Mouse (Mus musculus): ENCODE results near the gene Cdk6.
"Not testable (repeated sequence)": the region's sequence is repeated elsewhere in the genome, so short reads cannot be mapped to it uniquely, and the experiment has no call there.

Cdk6 gene

DNA sequence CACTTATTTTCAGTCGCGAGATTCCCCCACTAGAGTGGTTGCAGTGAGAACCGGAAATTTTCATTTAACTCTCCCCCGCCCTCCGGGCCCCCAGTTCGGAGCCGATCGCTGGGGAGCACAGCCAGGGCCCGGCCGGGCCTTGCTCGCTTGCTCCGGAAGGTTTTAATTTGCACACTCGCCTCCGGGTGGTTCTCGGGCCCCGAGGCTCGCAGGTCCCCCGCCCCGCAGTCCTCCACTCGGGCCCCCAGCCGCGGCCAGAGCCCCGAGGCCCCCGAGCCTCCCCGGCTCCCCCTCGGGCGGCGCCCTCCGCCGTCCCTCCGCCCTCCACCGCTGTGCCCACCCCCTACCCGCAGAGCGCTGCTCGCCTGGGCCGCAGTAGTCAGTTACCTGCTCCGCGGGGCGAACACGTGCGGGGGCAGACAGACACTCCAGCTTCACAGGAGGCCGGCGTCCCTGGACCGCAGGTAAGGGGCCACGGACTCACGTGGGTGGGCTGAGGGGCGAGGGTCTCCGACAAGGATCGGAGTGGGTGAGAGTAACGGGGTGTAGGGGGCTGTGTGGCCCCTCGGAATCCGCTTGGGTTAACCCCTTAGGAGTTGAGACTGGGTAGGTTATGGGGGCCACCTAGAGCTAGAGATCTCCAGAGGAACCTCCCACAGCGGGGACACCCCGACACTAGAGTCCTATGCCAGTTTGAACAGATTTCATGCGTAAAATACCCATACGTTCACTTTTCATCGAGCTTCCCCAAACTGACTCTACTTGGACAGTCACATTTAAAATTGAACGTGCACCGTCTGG lies at the start of gene Cdk6:
Gene Cdk6 (plus strand): TSS at position 375 of the 801 bp plus-strand sequence.
- DNase-seq (ENCODE audit: low read depth): peak; percentile 67

GRCm38 (mm10) chr5:3293666-3294065 lies 47.6 kb upstream of the Cdk6 start:
- DNase-seq (ENCODE audit: low read depth): no peak

DNA sequence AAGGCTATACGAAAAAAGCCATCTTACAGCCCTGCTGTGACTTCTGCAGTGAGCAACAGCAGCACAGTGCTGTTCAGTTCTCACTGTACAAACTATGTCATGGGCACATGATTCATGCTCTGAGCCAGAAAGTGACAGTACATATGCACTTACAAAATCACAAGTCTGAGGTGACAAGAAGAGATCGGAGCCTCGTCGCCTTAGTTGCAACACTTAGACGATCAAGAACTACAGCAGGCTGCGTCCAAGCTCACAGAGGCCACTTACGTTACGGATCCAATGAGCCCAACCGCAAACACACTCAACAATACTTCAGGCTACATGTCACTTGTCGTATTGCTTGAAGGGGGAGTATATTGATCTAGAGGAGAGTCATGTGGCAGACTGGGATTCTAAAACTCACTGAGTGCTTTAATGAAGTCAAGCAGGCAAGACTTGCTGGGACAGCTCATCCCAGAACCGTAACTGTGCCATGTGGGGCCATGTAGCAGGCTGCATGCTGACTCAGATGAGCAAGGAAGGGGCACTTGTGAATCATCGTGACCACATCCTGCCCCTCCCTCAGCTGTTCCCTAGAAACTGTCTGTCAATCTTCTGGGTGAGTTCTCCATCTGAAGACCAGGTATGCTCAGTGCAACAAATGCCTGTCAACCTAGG lies 40.4 kb upstream of the Cdk6 start:
- peak; percentile 83 for DNase-seq (ENCODE audit: low read depth)

DNA sequence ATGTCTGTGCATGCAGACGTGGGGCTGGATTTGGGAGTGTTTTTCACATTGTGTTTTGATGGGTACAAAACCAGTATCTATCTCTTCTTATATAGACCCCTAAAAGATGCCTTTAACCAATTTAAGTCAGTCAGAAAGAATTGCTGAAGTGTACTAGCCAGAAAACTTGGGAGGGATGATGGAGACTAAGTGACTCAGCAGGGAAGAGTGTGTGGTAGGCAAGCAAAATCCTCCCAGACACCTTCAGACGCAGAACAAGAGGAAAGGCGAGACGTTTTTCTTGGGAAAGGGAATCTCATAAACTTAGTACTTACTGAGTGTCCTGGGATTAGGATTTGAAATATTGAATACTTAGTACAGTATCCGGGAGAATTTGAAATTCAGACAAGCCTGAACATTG lies 39.8 kb upstream of the Cdk6 start:
- no peak for DNase-seq (ENCODE audit: low read depth)

DNA sequence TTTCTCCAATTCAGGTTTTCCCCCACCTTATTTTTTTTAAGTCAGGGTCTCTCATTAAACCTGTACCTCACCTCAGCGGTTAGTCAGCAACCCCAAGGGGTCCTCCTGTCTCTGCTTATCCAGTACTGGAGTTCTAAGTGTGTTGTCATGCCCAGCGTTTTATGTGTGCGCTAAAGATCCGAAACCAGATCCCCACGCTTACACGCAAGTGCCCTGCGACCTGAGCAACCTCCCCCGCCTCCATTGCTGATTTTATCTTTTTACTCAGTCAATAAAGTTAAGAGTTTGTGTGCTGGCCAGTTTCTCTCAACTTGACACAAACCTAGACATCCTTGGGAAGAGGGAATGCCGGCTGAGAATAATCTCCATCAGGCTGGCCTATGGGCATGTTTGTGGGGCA lies 37.4 kb upstream of the Cdk6 start:
- no peak for DNase-seq (ENCODE audit: low read depth)

DNA sequence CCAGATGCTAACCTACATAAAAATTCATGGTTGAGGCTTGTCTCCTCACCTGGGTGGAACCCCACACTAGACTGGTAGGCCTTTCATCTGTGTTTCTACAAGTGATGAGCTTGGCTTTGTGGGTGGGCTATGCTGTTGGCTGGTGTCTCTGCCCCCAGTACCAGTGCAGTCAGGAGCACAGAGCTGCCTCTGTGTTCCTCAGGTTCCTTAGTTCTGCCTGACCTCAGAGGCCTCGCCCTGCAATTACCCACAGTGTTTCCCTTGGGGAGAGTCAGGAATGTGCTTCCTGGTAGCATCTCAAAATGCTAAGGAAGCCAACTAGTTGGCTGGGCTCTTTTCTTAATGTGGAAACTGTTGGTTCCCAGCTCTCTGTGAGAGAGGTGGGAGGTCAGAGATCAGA lies 35.1 kb upstream of the Cdk6 start:
- no peak for DNase-seq (ENCODE audit: low read depth)

GRCm38 (mm10) chr5:3309122-3309521 lies 32.2 kb upstream of the Cdk6 start:
- no peak for DNase-seq (ENCODE audit: low read depth)

DNA sequence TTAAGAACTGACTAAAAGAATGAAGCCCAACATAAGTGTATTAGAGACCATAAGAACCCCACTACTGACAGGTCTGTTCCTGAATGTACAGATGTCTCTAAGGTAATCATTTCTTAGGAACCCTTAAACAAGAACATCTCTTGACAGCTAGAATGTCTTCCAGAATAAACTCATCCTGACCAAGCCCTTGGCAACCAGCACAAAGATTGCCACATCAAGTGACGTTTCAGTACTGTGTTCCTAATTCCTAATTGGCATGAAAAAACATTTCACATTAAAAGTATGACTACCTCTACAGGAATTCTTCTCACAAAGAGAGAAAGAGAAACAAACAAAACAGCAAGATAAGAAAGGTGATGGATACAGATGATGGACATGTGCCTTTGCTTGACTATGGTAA lies 31.7 kb upstream of the Cdk6 start:
- no peak for DNase-seq (ENCODE audit: low read depth)

DNA sequence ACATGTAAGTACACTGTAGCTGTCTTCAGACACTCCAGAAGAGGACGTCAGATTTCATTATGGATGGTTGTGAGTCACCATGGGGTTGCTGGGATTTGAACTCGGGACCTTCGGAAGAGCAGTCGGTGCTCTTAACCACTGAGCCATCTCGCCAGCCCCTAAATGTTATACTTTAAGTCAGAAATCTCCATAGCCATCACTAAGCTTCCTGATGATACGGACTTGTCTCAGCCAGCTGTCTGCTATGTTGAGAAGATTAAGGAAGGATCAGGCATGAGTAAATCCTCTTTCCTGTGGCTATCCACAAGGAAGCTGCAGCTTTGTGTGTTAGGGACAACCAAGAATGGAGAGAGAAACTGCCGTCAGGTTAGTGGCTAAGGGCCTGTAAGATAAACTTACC lies 30.1 kb upstream of the Cdk6 start:
- not testable (repeated sequence) for DNase-seq (ENCODE audit: low read depth)

- DNase-seq (ENCODE audit: low read depth): not testable (repeated sequence)
Observed at GRCm38 (mm10) chr5:3317724-3318123, 23.6 kb upstream of the Cdk6 start.

DNA sequence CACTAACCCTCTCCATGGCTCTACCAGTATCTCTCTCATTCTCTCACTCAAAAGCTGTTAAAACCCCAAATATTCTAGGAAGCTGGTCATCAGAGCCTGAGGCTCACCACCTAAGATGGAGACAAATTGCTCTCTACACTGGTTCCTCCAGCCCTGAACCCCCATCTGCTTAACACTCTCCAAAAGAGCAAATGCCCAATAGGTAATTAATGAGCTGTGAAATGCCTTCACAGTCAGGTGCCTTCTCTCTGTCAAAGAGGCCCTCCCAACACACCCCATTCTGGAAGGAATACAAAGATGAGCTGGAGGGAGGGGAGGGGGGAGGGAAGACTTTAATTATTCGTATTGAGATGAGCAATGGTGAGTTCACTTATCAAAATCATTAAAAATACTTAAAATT lies 21.1 kb upstream of the Cdk6 start:
- DNase-seq (ENCODE audit: low read depth): no peak

DNA sequence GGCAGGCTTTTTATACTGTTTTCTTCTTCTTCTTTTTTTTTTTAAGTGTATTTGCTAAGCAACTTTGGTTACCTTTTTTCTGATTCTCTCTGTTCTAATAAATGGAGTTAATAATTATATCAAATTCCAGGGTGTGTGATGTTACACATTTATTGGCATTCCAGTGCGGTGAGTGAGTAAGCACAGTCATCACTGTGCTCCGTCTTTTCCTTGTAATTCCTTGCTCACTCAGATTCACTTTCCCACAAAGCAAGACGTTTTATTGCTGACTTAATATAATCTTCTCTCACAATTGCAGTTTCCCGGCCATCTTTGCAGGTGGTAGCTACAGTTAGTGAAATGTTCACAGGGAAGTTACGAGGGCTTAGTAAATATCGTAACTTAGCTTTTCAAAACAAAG lies 19.2 kb upstream of the Cdk6 start:
- no peak for DNase-seq (ENCODE audit: low read depth)

- DNase-seq (ENCODE audit: low read depth): no peak
Observed at GRCm38 (mm10) chr5:3324116-3324515, 17.2 kb upstream of the Cdk6 start.

DNA sequence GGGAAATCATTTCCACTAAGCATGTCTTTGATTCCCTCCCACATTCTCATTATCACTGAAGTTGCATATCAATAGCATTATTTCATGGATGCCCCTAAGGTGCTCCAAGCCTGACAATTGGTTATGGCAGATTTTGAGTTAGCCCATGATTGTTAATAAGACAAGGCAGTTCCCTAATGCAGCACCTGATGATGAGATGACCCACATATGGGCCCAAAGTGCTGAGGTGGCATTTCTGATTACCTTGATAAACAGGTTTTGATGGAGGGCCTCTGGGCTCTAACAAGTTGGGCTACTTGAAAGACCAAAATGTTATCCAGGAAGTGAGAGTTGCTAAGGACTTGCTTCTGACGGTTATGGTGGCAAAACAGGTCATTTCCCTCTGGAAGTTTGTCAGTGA lies 11.9 kb upstream of the Cdk6 start:
- no peak for DNase-seq (ENCODE audit: low read depth)

- DNase-seq (ENCODE audit: low read depth): no peak
Observed at GRCm38 (mm10) chr5:3330932-3331331, 10.4 kb upstream of the Cdk6 start.

DNA sequence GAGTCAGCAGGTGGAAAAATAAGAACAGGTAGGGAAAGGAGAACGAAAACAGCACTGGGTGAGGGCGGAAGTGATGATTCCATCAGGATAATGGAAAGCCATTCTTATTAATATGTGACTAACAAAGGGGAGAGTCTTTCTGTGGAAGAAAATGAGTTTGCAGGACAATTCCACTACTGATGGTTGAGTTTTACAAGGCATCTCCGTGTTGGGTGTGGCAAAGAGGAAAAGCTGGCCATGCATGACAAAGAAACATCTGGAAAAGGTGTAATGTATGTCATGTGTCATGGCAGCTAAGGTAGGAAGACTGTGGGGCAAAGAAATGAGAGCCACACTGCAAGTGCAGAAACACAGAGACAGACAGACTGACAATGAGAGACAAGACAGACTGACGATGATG lies 8.3 kb upstream of the Cdk6 start:
- DNase-seq (ENCODE audit: low read depth): not testable (repeated sequence)

GRCm38 (mm10) chr5:3340340-3341058 lies 786 bp upstream of the Cdk6 start:
- peak; percentile 45 for DNase-seq (ENCODE audit: low read depth)

DNA sequence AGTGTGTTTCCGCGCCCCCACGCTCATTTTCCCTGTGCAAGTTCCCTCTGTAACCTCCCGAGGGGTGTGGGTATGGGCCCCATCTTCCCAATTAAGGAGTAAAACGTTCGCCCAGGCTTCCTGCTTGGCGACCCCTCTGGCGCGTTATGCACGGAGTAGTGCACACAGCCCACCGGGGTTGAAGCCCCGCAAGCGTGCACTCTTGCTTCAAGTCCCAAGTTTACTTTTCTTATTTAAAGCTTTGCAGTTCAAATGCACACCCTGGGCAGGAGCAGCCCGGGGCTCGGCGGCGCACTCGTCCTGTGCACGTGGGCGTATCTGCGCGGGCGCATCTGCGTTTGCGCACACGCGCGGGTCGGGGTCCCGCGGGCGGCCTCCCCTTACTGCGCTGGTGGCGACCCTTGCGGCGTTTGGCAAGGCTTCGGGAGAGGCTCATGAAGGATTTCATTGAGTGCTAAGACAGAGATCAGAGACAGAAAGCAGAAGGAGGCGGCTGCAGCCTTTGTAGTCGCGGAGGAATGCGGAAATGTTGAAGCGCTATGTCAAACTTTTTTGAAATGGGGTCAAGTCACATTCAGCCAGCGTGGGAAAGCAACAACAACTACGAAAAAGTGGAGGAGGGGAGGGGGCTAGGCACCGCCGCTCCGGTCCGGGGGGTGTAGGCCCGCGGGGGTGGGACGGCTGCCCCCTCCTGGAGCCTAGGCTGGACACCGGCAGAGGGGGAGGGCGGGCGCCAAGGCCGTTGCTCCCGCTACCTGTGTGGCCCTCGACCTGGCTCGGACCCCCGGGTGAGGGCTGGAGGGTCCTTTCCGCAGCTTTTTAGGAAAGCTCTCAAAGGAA lies 866 bp downstream of the Cdk6 start:
- peak; percentile 75 for DNase-seq (ENCODE audit: low read depth)

GRCm38 (mm10) chr5:3342771-3343565 lies 1.7 kb downstream of the Cdk6 start:
- DNase-seq (ENCODE audit: low read depth): peak; percentile 70

GRCm38 (mm10) chr5:3343566-3344080 lies 2.3 kb downstream of the Cdk6 start:
- DNase-seq (ENCODE audit: low read depth): peak; percentile 78

DNA sequence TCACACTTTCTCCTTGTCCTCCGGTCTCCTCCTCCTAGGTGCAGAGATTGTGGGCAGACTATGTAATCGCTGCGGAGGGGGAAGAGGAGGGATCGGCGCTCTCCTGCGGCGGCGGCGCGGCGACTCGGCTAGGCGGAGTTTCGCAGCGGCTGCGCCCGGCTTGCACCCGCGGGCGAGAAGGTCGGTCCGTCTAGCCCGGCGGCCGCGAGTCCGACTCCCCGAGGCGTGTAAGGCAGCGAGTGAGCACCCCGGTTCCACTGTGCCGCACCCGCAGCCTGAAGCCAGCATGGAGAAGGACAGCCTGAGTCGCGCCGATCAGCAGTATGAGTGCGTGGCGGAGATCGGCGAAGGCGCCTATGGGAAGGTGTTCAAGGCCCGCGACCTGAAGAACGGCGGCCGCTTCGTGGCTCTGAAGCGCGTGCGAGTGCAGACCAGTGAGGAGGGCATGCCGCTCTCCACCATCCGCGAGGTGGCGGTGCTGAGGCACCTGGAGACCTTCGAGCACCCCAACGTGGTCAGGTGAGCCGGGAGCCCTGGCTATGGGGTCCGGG lies 2.9 kb downstream of the Cdk6 start:
- DNase-seq (ENCODE audit: low read depth): peak; percentile 91
